Mouse (Mus musculus) cerebellum, adult (tissue): ENCODE measurements at regions not wholly inside any gene's neighbourhood (a gene's known extent, or its start where the extent isn't known, plus 50 kb on each side); places are given as distances from the start of the nearest gene placed in this dataset.
A peak's percentile ranks its signal among the peaks of the same experiment; 100 is the strongest.

Source experiments
- ATAC-seq: cut with Nextera tagmentation; 2 replicates; pipeline ENCODE4 v1.9.2; 2017; ENCODE audit warnings: mild to moderate bottlenecking, moderate library complexity, mixed read lengths; ENCODE audit not compliant: insufficient number of reproducible peaks, low FRiP score, low TSS enrichment

- ATAC-seq, result peak; percentile 75
Measured at GRCm38 (mm10) chr8:92427801-92428200, 70.4 kb downstream of the Irx5 start.

- ATAC-seq, result no peak
Measured at GRCm38 (mm10) chr8:92437075-92437663, 79.7 kb downstream of the Irx5 start.

GRCm38 (mm10) chr8:92438294-92438693, 80.9 kb downstream of the Irx5 start:
- ATAC-seq, result no peak

- ATAC-seq, result no peak
Measured at GRCm38 (mm10) chr8:92439713-92440436, 82.5 kb downstream of the Irx5 start.

GRCm38 (mm10) chr8:92442086-92442485, 84.7 kb downstream of the Irx5 start:
- ATAC-seq, result no peak

- ATAC-seq, result no peak
Measured at GRCm38 (mm10) chr8:92459291-92459690, 101.9 kb downstream of the Irx5 start.

GRCm38 (mm10) chr8:92460129-92460953, 102.9 kb downstream of the Irx5 start:
- ATAC-seq, result no peak

- ATAC-seq, result no peak
Measured at GRCm38 (mm10) chr8:92469141-92470000, 111.9 kb downstream of the Irx5 start.

GRCm38 (mm10) chr8:92472257-92472656, 114.8 kb downstream of the Irx5 start:
- no peak for ATAC-seq

GRCm38 (mm10) chr8:92472817-92473216, 115.4 kb downstream of the Irx5 start:
- ATAC-seq, result no peak

GRCm38 (mm10) chr8:92482393-92482792, 125.0 kb downstream of the Irx5 start:
- ATAC-seq, result no peak

GRCm38 (mm10) chr8:92483055-92483765, 125.8 kb downstream of the Irx5 start:
- no peak for ATAC-seq

- no peak for ATAC-seq
Measured at GRCm38 (mm10) chr8:92488526-92489159, 131.2 kb downstream of the Irx5 start.

GRCm38 (mm10) chr8:92491533-92491932, 134.1 kb downstream of the Irx5 start:
- no peak for ATAC-seq

- no peak for ATAC-seq
Measured at GRCm38 (mm10) chr8:92493403-92493802, 136.0 kb downstream of the Irx5 start.

- no peak for ATAC-seq
Measured at GRCm38 (mm10) chr8:92505552-92506281, 148.3 kb downstream of the Irx5 start.

GRCm38 (mm10) chr8:92506436-92506835, 149.0 kb downstream of the Irx5 start:
- ATAC-seq, result no peak

- ATAC-seq, result no peak
Measured at GRCm38 (mm10) chr8:92506906-92507305, 149.5 kb downstream of the Irx5 start.

GRCm38 (mm10) chr8:92515385-92515784, 158.0 kb downstream of the Irx5 start:
- ATAC-seq, result no peak
